Mouse (Mus musculus): ENCODE results near the gene Rexo1. TPM values are rescaled to one million over a fixed set of nuclear protein-coding genes. Genes with fewer than 3 reads are reported as not detected.

The Rexo1 gene
- total and polyA plus RNA-seq, 3 experiments = 14.3 to 148 (median 62.1) TPM

DNA sequence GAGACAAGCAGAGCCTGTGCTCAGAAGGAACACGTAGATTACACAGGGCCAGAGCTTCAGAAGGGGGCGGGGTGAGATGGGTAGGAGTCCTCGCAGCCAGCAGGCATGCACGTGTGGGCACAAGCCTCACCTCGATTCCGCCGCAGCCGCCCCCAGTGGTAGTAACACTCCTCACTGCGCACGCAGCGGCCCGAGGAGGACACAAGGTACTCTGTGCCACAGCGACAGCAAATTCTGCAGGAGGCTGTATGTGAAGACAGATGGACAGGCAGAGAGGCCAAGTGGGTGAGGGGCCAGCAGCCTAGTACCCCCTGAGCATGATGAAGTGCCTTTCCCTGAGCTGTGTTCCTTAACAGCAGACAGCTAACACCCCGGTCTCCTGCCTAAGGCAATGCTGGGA, 17.5 kb downstream of the Rexo1 start:
- DNase-seq (ENCODE audit: low spot score) = no peak
- Histone ChIP-seq H3K9me3 (replicated peaks) (no peaks in the 10 kb centered on the region), H3K27me3 (ENCODE audit: insufficient read depth, low read length) (peaks cover under 1% of the 10 kb centered on the region; the same call in 1 of the 2 replicates), H3K4me1 (ENCODE audit: insufficient read depth, low read depth, low read length) (peaks cover 39% of the 10 kb centered on the region), H3K36me3 (replicated peaks) (peaks cover 88% of the 10 kb centered on the region), H3K4me3 (ENCODE audit: low read depth, low read length) (no peak overlapping the region)
- TF ChIP-seq TAL1 (conservative IDR thresholded peaks at IDR 0.05; ENCODE audit: low read depth, low read length) = no peak
- no peak for TF ChIP-seq GATA2 (IDR thresholded peaks at IDR 0.05; ENCODE audit: borderline replicate concordance, low read depth, low read length)
- no peak for TF ChIP-seq GATA1 (IDR thresholded peaks at IDR 0.05; ENCODE audit: borderline replicate concordance, low read length)
- TF ChIP-seq POLR2AphosphoS5 (IDR thresholded peaks at IDR 0.05; ENCODE audit: insufficient replicate concordance, low read depth, low read length) = no peak
- no peak for TF ChIP-seq CTCF (IDR thresholded peaks at IDR 0.05; ENCODE audit: low read depth, low read length)
- no peak for ATAC-seq (ENCODE audit: extremely low read depth, insufficient number of reproducible peaks, low FRiP score, poor library complexity, severe bottlenecking)

GRCm38 (mm10) chr10:80539493-80539892, 21.9 kb downstream of the Rexo1 start:
- TF ChIP-seq CTCF (IDR thresholded peaks at IDR 0.05; ENCODE audit: low read depth, low read length) (no peak), TAL1 (conservative IDR thresholded peaks at IDR 0.05; ENCODE audit: low read depth, low read length) (no peak), GATA2 (IDR thresholded peaks at IDR 0.05; ENCODE audit: borderline replicate concordance, low read depth, low read length) (no peak), GATA1 (IDR thresholded peaks at IDR 0.05; ENCODE audit: borderline replicate concordance, low read length) (no peak), POLR2AphosphoS5 (IDR thresholded peaks at IDR 0.05; ENCODE audit: insufficient replicate concordance, low read depth, low read length) (no peak)
- Histone ChIP-seq H3K36me3 (replicated peaks) (peaks cover 44% of the 10 kb centered on the region), H3K4me3 (ENCODE audit: low read depth, low read length) (no peak overlapping the region), H3K4me1 (ENCODE audit: insufficient read depth, low read depth, low read length) (peaks cover 53% of the 10 kb centered on the region), H3K9me3 (replicated peaks) (no peaks in the 10 kb centered on the region), H3K27me3 (ENCODE audit: insufficient read depth, low read length) (peaks cover 28% of the 10 kb centered on the region)
- ATAC-seq (ENCODE audit: extremely low read depth, insufficient number of reproducible peaks, low FRiP score, poor library complexity, severe bottlenecking) (no peak), DNase-seq (ENCODE audit: low spot score) (no peak)

- peak within 1 kb of the TSS; percentile 55; the same call in 1 of the 2 replicates for H3K4me3 ChIP-seq (ENCODE audit: low read depth, low read length)
- peaks cover 33% of the 10 kb centered on the region for H3K27me3 ChIP-seq (ENCODE audit: insufficient read depth, low read length)
- peaks cover 59% of the 10 kb centered on the region for H3K4me1 ChIP-seq (ENCODE audit: insufficient read depth, low read depth, low read length)
- TF ChIP-seq GATA1 (IDR thresholded peaks at IDR 0.05; ENCODE audit: borderline replicate concordance, low read length) (no peak), POLR2AphosphoS5 (IDR thresholded peaks at IDR 0.05; ENCODE audit: insufficient replicate concordance, low read depth, low read length) (no peak), CTCF (IDR thresholded peaks at IDR 0.05; ENCODE audit: low read depth, low read length) (no peak), GATA2 (IDR thresholded peaks at IDR 0.05; ENCODE audit: borderline replicate concordance, low read depth, low read length) (no peak), TAL1 (conservative IDR thresholded peaks at IDR 0.05; ENCODE audit: low read depth, low read length) (no peak)
- DNase-seq (ENCODE audit: low spot score) (peak; percentile 75), ATAC-seq (ENCODE audit: extremely low read depth, insufficient number of reproducible peaks, low FRiP score, poor library complexity, severe bottlenecking) (peak; percentile 86)
- no peaks in the 10 kb centered on the region for H3K9me3 ChIP-seq (replicated peaks)
- peaks cover 38% of the 10 kb centered on the region for H3K36me3 ChIP-seq (replicated peaks)
Measured at GRCm38 (mm10) chr10:80538710-80539394, 22.5 kb downstream of the Rexo1 start, which contains the start of gene Atp8b3. TSS of gene Atp8b3 (minus strand) at chr10:80539124.

DNA sequence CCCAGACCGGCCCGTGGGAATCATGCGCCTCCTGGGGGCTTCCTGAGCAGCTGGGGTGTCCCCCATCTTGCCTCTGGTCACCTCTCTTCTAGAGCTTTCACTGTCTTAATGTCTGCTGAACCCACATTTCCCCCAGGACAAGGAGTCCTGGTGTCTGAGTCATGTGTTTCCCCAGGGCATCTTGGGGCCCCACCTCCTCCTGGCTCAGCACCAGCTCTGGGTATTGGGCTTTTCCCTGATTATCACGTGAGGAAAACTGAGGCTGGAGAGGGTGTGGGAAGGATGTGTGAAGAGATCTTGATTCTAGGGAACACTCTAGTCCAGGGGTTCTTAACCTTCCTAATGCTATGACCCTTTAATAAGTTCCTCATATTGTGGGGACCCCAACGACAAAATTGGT, 23.2 kb downstream of the Rexo1 start:
- Histone ChIP-seq H3K4me1 (ENCODE audit: insufficient read depth, low read depth, low read length) (peaks cover 63% of the 10 kb centered on the region), H3K36me3 (replicated peaks) (peaks cover 31% of the 10 kb centered on the region), H3K4me3 (ENCODE audit: low read depth, low read length) (no peak overlapping the region), H3K9me3 (replicated peaks) (no peaks in the 10 kb centered on the region), H3K27me3 (ENCODE audit: insufficient read depth, low read length) (peaks cover 39% of the 10 kb centered on the region)
- no peak for TF ChIP-seq POLR2AphosphoS5 (IDR thresholded peaks at IDR 0.05; ENCODE audit: insufficient replicate concordance, low read depth, low read length)
- no peak for TF ChIP-seq GATA1 (IDR thresholded peaks at IDR 0.05; ENCODE audit: borderline replicate concordance, low read length)
- TF ChIP-seq TAL1 (conservative IDR thresholded peaks at IDR 0.05; ENCODE audit: low read depth, low read length) = no peak
- no peak for TF ChIP-seq CTCF (IDR thresholded peaks at IDR 0.05; ENCODE audit: low read depth, low read length)
- no peak for TF ChIP-seq GATA2 (IDR thresholded peaks at IDR 0.05; ENCODE audit: borderline replicate concordance, low read depth, low read length)
- ATAC-seq (ENCODE audit: extremely low read depth, insufficient number of reproducible peaks, low FRiP score, poor library complexity, severe bottlenecking) (no peak), DNase-seq (ENCODE audit: low spot score) (no peak)

- TF ChIP-seq POLR2AphosphoS5 (IDR thresholded peaks at IDR 0.05; ENCODE audit: insufficient replicate concordance, low read depth, low read length) = no peak
- no peak for TF ChIP-seq CTCF (IDR thresholded peaks at IDR 0.05; ENCODE audit: low read depth, low read length)
- no peak for TF ChIP-seq GATA1 (IDR thresholded peaks at IDR 0.05; ENCODE audit: borderline replicate concordance, low read length)
- TF ChIP-seq TAL1 (conservative IDR thresholded peaks at IDR 0.05; ENCODE audit: low read depth, low read length) = no peak
- TF ChIP-seq GATA2 (IDR thresholded peaks at IDR 0.05; ENCODE audit: borderline replicate concordance, low read depth, low read length) = no peak
- peaks cover 61% of the 10 kb centered on the region for H3K27me3 ChIP-seq (ENCODE audit: insufficient read depth, low read length)
- no peak for ATAC-seq (ENCODE audit: extremely low read depth, insufficient number of reproducible peaks, low FRiP score, poor library complexity, severe bottlenecking)
- H3K9me3 ChIP-seq (replicated peaks) = no peaks in the 10 kb centered on the region
- peak overlapping the region; percentile 69 for H3K4me3 ChIP-seq (ENCODE audit: low read depth, low read length)
- peaks cover 62% of the 10 kb centered on the region for H3K4me1 ChIP-seq (ENCODE audit: insufficient read depth, low read depth, low read length)
- no peak for DNase-seq (ENCODE audit: low spot score)
- peaks cover 7% of the 10 kb centered on the region for H3K36me3 ChIP-seq (replicated peaks)
Measured at GRCm38 (mm10) chr10:80535711-80536110, 25.6 kb downstream of the Rexo1 start.

GRCm38 (mm10) chr10:80535071-80535470, 26.3 kb downstream of the Rexo1 start:
- peak overlapping the region; percentile 69 for H3K4me3 ChIP-seq (ENCODE audit: low read depth, low read length)

More at GRCm38 (mm10) chr10:80535071-80535470, 26.3 kb downstream of the Rexo1 start:
- no peak for TF ChIP-seq GATA1 (IDR thresholded peaks at IDR 0.05; ENCODE audit: borderline replicate concordance, low read length)
- no peak for TF ChIP-seq CTCF (IDR thresholded peaks at IDR 0.05; ENCODE audit: low read depth, low read length)
- no peak for TF ChIP-seq POLR2AphosphoS5 (IDR thresholded peaks at IDR 0.05; ENCODE audit: insufficient replicate concordance, low read depth, low read length)
- TF ChIP-seq TAL1 (conservative IDR thresholded peaks at IDR 0.05; ENCODE audit: low read depth, low read length) = no peak
- TF ChIP-seq GATA2 (IDR thresholded peaks at IDR 0.05; ENCODE audit: borderline replicate concordance, low read depth, low read length) = no peak
- H3K4me1 ChIP-seq (ENCODE audit: insufficient read depth, low read depth, low read length) = peaks cover 59% of the 10 kb centered on the region
- ATAC-seq (ENCODE audit: extremely low read depth, insufficient number of reproducible peaks, low FRiP score, poor library complexity, severe bottlenecking) (no peak), DNase-seq (ENCODE audit: low spot score) (peak; percentile 71)
- H3K9me3 ChIP-seq (replicated peaks) = no peaks in the 10 kb centered on the region
- peaks cover under 1% of the 10 kb centered on the region for H3K36me3 ChIP-seq (replicated peaks)
- H3K27me3 ChIP-seq (ENCODE audit: insufficient read depth, low read length) = peaks cover 62% of the 10 kb centered on the region

Measured in G1E (cell line).